Mouse (Mus musculus) small intestine, adult 2 months (tissue): Measurements from ENCODE around the gene Mien1.
A peak's percentile ranks its signal among the peaks of the same experiment; 100 is the strongest.

ENCODE experiments used
- CTCF ChIP-seq: fragments of 200-500 bp; IDR thresholded peaks from 2 replicates; pipeline ENCODE4 v1.5.1; 2012; ENCODE audit warnings: low read depth, mild to moderate bottlenecking, control low read depth, inconsistent platforms, low read length, moderate library complexity, mixed read lengths; ENCODE audit not compliant: insufficient replicate concordance, insufficient read length; ENCODE audit errors: extremely low read depth
- POLR2A ChIP-seq: fragments of 200-500 bp; IDR thresholded peaks from 2 replicates; pipeline ENCODE4 v1.6.1; 2012; ENCODE audit warnings: low read depth, mild to moderate bottlenecking, control low read depth, inconsistent platforms, low read length, moderate library complexity

DNA sequence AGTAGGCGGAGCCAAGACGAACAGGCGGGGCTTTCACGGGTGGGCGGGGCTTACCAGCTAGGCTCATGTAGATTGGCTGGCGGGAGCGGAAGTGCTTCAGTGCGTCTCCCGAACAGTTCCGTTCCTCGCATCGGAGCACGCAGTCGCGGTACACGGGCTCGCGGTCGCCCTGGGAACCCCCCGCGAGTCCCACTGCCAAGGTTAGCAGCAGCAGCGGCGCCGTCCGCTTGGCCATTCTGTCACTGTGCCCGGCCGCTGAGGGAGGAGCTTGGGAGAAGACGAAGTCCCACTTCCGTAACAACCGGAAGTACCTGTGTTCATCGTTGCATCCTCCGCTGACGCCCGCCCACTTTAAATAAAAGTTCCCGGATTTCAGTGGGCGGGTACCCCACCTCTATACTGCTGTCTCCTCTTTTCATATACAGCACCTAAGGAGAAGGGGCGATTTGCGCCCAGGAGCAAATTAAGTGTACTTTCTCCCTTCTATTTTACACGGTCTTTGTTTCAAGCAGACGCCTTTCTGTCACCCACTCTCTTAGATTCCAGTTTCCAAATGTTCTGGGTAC lies 38.5 kb downstream of the Mien1 start, which contains the start of gene Pgap3:
- TF ChIP-seq CTCF (no peak), POLR2A (peak; percentile 64)
